Mouse (Mus musculus): ENCODE data around the gene Glipr2.

Glipr2 gene

DNA sequence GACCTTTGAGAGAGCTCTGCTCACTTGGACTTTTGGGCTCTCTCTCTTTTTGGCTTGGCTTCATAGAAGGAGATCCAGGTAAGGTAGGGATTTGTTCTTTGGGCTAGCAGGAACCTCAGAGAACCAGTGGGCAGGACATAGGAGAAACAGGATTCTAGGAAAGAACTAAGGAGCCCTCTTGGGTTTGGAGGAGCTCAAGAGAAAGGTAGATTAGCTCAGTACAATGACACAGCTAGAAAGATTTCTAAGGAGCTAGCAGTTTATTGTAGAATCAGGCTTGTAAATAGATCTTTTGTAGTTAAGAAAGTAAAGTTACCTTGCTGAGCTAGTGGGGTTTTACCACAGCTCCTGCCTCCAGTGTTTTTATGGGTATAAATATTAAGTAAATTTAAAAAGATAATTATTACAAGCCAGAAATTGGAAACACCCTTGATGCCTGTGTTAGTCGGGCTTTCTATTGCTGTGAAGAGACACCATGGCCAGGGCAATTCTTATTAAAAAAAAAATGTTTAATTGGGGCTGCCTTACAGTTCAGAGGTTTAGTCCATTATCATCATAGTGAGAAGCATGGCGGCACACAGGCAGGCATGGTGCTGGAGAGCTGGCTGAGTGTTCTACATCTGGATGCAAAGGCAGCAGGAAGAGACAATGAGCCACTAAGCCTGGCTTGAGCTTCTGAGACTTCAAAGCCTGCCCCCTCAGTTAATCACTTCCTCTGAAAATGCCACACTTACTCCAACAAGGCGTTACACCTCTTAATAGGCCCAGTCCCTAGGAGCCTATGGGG is 47.6 kb downstream of the Glipr2 start:
- DNase-seq (ENCODE audit: low read depth), result peak; percentile 45

DNA sequence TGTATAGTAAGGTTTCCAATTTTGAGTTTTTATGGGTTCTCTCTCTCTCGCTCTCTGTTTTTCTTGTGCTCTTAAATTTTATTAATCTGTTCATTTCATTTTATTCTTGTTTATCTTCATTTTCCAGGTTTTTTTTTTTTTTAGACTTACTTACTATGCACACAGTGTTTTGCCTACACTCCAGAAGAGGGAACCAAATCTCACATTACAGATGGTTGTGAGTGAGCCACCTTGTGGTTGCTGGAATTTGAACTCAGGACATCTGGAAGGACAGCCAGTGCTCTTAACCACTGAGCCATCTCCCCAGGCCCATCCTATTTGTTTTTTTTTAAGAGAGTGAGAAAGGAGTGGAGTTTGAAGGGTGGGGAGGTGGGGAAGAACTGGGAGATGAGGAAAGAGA is 53.0 kb downstream of the Glipr2 start:
- DNase-seq (ENCODE audit: low read depth), result no peak

DNA sequence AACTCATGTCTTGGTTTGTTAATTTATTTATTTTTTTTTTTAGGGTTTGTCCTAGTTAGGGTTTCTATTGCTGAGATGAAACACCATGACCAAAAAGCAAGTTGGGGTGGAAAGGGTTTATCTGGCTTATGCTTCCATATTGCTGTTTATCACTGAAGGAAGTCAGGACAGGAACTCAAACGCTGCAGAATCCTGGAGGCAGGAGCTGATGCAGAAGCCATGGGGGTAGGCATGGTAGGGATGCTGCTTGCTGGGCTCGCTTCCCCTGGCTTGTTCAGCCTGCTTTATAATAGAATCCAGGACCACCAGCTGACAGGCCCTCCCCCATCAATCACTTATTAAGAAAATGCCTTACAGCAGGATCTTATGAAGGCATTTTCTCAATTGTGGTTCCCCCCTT is 53.7 kb downstream of the Glipr2 start:
- DNase-seq (ENCODE audit: low read depth), result no peak

DNA sequence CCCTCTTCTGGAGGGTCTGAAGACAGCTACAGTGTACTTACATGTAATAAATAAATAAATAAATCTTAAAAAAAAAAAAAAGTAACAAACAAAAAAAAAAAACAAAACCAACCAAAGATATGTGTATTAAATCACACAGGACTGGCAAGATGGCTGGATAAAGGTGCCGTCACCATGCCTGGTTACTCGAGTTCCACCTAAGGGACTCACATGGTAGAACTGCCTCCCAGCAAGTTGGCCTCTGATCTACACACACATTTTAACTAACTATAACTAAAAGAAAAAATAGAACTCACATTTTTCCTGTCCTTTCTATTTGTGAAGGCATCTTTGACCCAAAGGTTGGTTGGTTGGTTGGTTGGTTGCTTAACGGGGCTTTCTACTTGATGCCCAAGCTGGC is 54.6 kb downstream of the Glipr2 start:
- peak; percentile 7 for DNase-seq (ENCODE audit: low read depth)

DNA sequence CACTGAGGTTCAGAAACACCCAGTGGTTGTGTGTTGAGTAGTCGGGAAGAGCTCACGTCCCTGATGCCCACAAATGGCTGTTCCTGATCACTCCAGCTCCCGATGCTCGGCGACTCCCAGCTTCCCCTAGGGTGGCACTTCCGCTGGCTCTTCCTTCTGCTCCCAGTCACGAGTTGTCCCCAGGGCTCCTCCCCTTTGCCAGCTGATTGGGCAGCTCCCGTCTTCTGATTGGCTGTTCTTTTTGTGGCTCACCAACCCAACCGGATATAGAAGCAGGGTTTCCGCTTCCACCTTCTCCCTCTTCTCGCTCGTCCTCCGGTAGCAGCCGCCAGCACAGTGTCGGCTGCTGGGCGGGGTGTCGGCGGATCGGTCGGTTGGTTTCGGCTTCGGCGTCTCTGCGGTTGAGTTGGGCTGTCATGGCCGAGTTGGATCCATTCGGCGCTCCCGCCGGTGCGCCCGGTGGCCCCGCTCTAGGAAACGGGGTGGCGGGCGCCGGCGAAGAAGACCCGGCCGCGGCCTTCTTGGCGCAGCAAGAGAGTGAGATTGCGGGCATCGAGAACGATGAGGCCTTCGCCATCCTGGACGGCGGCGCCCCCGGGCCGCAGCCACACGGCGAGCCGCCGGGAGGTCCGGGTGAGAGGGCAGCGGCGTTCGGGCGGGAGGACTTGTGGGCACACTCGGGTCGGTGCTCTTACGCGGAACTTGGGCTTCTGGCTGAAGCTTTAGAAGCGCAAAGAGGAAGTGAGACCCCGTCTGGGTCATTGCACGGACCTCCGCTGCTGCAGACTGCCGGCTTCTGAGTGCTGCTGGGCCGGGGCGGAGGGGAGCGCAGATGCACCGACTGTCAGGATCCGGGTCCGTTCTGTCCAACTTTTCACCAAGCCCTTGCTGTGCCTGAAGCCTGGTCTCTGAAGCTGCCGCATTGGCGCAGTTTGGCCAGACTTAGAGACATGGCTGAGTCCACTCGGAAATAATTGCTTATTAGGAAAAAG is 55.5 kb downstream of the Glipr2 start:
- peak; percentile 92 for DNase-seq (ENCODE audit: low read depth)

DNA sequence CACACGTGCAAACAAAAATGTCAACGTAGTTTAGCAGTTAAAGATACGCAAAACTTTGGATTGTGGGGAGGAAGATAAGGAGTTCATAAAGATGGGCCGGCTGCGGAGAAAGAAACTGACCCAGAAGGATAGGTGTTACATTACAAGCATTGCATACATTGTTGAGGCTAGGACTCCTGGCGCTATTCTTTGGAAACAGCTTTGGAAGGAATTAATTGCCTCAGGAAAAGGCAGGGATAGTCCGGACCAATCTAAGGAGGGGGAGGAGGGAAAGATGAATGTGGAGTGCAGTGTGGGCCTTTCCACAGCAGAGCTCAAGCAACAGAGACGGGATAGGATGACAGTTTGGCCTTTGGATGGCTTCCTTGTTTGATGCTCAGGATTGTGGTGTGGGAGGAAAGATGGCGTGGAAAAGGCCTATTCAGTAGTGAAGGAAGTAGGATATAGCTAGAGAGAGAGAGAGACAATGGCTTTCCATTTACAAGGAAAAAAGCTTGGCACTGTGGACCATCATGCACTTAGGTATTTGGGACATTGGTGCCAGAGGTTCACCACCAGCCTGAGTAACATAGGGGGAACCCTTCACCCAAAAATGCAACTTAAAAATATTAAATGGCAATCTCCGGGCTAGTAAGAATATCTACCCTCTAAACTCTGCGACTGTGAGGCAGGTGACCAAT is 56.3 kb downstream of the Glipr2 start:
- peak; percentile 15 for DNase-seq (ENCODE audit: low read depth)

DNA sequence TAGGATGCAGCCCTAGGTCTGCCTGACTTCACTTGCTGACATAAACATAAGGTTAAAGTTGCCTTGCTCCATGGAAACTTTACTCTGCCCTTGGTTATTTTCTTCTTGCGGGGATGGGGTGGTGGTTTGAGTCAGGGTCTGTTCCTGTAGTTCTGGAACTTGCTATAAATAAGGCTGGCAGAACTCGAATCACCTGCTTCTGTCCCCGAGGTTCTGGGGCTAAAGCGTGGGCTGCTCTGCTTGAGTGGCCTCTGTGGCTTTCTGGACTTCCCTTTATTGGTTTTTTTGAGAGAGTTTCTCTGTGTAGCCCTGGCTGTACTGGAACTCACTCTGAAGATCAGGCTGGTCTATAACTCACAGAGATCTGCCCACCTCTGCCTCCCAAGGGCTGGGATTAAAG is 58.9 kb downstream of the Glipr2 start:
- DNase-seq (ENCODE audit: low read depth), result no peak

DNA sequence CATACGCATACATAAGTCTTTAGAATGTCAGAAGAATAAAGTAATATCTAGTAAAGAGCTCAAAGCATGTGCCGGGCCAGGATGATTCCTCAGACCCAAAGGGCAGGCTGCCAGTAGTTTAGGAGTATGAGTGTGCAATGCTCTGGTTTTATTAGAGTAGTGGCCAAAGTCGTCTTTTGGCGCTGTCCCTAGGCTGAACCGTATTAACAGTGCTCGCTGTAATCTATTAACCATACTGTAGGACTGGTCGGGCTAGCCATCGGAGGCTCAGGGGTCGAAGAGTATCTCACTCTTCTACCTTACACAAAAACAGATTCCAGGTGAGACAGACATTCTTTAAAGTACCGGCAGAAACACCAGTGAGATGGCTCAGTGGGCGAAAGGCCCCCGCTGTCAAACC is 59.6 kb downstream of the Glipr2 start:
- DNase-seq (ENCODE audit: low read depth), result no peak

DNA sequence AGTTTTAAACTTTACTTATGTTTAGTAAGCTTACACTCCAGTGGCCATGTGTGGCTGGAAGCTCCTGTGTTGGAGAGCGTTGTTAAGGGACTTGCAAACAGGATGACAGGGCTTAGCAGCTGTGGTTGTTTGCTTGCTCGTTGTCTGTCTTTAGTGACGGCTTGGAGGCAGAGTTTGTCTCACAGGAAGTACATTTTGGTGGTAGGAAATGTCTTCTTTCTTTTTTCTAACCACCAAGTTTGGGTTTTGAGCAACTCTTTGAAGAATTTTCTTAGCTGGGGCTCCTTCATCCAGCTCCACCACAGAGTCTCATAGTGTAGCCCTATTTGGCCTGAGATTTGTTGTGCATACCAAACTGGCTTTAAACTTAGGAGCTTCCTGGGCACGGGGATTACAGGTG is 65.1 kb downstream of the Glipr2 start:
- DNase-seq (ENCODE audit: low read depth), result no peak

DNA sequence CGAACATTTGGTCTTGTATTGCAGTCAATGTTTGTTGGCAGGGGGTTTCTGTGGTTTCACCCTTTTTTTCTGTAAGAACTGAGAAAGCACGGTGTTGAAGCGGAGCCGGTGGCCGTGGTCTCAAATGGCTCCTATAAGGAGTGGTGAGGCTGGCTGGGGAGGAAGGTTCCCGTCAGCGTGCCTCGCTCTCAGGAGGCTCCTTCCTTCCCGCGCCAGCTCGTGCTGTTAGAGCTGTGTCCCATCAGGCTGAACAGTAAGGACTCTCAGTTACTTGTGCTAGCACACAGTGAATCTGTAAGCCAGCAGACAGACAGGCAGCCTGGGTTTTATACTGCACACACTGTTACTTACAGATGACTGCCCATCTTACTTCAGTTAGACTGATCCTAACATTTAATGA is 65.6 kb downstream of the Glipr2 start:
- DNase-seq (ENCODE audit: low read depth), result no peak

DNA sequence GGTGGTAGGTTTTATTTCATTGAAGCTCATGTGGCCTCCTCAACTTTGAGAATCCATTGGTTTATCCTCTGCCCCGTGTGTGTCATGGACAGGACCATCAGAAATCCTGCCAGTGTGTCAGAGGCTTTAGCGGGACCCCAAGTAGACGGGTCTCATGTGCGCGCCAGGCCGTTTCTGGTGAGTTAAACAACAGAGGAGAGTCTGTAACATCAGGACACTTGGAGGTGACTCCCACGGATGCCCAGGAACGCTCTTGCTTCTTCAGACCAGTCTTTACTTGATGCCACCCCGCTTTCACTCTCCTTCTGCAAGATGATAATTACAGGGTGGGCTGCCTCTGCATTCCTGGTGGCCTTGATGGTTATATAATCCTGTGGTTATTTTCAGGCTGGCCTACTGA is 66.5 kb downstream of the Glipr2 start:
- no peak for DNase-seq (ENCODE audit: low read depth)

DNA sequence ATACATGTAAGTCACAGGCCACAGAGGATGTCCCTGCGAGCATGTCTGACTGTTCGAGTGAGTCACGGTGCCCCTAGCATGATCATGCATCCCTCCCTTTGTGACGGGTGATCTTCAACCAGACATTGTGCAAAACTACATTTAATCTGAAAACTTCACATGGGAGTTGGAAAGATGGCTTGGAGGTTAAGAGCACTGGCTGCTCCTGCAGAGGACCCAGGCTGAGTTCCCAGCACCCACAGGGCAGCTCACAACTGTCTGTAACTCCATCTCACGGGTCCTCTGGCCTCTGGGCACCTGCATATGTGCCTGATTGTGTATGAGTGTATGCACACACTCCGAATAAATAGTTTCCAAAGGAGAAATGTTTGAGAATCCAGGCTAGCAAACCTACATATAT is 67.0 kb downstream of the Glipr2 start:
- no peak for DNase-seq (ENCODE audit: low read depth)

DNA sequence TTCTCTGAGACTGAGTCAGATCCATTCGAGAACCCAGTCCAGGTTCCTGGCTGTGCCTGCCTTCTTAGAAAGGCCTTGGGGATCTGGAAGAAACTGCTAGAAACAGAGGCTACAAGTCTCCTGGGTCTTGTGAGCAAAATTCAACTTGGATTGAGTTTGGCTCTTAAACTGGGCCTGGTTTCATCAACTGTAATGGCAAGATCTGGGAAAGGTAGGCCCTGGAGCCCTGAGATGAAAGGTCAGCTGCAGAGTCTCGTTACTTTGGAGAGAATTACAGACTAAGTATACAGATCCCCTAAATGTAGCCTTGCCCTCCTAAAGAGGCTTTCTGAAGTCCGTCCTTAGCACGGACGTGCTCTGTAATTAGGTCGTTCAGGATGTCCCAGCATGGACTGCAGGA is 68.4 kb downstream of the Glipr2 start:
- no peak for DNase-seq (ENCODE audit: low read depth)
